Mouse (Mus musculus) thymus, postnatal 0 days (tissue): ENCODE measurements around the gene Commd7. TPM values are rescaled to one million over a fixed set of nuclear protein-coding genes. Genes with fewer than 3 reads are reported as not detected.
A peak's percentile ranks its signal among the peaks of the same experiment; 100 is the strongest.
"Not testable (repeated sequence)": the region's sequence is repeated elsewhere in the genome, so short reads cannot be mapped to it uniquely, and the experiment has no call there.

Experiments
- DNase-seq: peaks from one replicate; pipeline ENCODE4 v3.0.0-alpha.2; 2015; ENCODE audit warnings: low spot score
- polyA plus RNA-seq: library from polyadenylated mRNA; unstranded; fragments of >200 nt; fragmentation: Nextera tagmentation; extraction: Ambion mirVana; gene quantifications from 2 replicates; pipeline ENCODE4 v1.2.1, GENCODE M21; 2015

Commd7 gene
- 88.5 and 89.0 TPM in 2 replicates for polyA plus RNA-seq

DNA sequence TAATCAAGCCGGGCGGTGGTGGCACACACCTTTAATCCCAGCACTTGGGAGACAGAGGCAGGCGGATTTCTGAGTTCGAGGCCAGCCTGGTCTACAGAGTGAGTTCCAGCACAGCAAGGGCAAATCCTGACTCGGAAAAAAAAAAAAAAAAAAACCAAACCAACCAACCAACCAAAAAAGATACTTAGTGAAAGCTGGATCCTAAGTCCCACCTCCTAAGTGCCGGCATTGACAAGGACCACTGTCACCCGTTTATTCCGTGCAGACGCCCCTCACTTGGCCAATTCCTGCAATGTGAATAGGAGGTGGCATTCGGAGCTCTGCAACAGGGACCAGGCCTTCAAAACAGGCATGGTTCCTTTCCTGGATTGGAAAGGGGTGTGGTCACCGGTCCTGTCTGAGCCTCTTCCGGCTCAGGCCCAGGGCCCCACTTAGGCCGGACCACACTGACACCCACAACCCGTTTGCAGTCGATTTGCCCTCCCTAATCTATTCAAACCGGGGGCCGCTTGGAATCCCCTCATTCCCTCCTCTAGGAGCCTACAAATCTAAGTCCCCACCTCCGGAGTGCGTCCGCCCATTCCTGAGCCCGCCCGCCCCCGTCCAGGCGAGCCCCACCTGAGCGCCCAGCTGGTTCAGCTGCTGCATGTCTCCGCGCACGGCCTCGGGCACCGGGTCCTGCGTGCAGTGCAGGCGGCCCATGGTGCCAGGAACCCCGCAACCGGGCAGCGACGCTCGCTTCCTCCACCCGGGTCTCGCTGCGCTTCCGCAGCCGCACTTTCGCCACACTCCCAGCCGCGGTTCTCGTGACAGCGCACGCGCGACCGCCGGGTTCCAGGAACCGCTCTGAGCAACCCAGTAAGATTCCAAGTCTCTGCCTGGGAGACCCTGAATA lies at the start of gene Commd7:
TSS of gene Commd7 (minus strand) at position 806 of the 895 bp plus-strand sequence.
- DNase-seq, result peak; percentile 86

DNA sequence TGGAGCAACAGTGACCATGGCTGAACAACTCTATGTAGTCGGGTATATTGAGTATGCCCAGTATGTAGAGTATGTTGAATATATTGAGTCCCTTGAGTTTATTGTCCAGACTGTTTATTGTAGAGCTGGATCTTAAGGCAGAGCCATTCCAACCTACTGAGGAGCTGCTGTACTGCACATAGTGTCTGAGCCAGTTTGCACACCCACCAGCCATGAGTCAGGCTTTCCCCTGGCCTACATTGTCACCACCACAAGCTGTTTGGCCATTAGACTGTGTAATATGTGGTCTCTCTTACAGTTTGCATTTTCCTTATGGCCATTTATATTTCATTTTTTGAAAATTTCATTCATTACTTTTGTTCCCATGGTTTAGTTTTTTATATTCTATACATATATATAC lies 47.4 kb upstream of the Commd7 start:
- DNase-seq, result no peak

DNA sequence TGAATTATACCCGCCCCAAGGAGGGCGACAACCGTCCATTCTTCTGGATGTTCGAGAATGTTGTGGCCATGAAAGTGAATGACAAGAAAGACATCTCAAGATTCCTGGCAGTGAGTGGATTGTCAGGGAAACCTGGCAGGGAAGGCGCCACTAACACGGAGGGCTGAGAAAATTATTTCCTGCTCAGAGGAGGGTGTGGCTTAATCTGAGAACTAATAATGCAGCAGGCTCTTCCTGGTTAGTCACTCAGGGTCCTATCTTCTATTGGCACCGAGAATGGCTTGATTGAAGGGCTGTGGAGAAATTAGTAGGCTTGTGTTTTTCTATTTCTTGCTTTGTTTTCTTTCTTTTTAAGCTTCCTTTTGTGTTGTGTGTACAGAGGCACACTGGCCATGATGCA lies 45.0 kb upstream of the Commd7 start:
- DNase-seq, result no peak

DNA sequence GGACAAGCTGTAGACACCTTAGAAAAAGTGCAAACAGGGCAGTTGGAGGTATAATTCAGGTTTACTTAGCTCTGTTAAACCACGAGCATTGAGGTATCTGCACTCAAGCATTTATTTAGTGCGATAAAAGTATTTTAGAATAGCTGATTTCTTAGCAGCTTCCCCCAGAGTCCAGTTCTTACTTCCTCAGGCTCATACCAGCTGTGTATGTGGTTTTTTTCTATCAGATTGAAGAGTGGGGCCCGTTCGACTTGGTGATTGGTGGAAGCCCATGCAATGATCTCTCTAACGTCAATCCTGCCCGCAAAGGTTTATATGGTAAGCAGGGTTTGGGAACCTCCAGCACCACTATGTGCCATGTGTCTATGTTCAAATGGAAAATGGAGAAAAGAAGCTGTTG lies 44.4 kb upstream of the Commd7 start:
- DNase-seq, result no peak

DNA sequence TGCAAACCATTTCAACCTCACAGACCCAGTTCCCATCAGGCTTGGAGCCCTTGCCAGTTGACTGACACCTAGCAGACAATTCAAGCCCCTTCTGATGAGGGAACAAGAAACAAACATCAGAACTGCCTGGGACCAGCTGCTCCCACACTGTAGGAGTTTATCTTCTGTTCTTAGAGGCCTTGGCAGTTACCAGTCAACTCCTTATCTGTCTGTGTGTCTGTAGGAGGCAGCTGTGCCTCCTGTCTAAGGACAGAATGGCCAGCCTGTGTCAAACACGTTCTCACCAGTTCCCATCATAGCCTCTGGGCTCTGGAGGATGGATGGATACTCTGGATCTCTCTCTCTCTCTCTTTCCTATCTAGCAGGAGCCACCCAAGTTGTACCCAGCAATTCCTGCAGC lies 42.8 kb upstream of the Commd7 start:
- DNase-seq, result not testable (repeated sequence)

DNA sequence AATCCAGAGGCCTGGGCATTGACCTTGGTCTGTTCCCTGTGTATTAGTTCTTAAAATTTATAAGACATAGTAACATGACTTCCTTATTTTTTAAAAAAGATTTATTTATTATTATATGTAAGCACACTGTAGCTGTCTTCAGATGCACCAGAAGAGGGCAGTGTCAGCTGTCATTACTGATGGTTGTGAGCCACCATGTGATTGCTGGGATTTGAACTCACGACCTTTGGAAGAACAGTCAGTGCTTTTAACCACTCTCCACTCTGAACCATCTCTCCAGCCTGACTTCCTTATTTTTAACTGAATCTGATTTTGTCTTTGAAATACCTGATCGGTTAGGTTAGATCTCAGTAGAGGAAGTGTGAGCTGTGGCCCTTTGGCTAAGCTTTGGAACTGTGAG lies 40.0 kb upstream of the Commd7 start:
- no peak for DNase-seq

DNA sequence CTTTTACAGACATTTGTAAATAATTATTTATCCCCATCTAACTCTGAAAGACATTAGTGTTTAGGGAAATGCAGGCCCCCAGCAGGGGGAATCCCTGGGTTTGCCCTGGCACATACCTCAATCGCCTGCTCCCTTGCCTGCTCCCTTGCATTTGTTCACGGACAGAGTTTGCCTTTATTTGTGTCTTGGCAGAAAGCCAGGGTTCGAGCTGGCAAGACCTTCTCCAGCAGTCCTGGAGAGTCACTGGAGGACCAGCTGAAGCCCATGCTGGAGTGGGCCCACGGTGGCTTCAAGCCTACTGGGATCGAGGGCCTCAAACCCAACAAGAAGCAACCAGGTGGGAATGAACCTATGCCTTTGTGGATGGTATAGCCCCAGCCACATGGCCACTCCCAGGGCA lies 37.5 kb upstream of the Commd7 start:
- DNase-seq, result no peak

DNA sequence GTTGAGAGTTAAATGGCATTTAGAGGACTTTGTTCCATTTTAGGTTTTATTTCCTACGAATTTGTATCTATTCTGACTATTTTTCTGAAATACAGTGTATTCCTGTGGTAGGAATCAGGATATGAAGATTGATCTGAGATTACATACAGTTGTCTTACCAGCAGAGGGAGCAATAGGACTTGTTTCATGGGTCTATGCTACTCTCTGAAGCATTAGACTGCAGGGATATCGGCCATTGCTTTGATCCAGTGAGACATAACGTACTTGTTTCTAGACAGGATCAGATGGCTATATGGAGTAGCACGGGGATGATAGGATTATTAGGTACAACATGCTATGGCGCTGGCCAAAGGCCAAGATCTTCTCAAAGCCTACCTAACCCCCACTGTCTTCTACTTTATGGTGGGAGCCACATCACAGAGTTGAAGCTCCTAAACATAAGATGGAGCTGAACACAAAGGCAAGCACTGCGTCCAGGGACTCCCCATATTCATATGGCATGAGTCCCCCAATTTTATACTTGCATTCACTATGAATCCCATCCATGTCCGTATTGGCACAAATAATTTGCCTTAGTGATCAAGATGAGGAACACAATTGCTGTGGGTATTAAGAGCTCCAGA lies 36.3 kb upstream of the Commd7 start:
- DNase-seq, result peak; percentile 52

DNA sequence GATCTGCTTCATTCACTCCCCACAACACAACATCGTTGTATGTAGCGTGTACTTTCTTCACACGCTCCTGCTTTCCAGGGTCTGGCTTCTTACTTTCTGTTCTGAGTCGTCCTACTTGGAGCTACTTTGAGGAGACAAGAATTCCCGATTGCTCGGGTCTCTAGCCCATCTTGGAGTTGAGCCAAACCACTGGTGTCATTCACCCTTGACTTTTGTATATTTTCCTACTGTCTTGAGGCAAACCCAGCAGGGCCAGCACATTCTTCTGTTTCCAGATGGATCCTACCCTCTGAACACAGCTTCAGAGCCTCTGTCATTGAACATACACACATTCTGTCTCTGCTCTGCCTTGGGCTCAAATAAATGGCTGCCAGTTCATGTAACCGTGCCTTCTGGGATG lies 32.8 kb upstream of the Commd7 start:
- DNase-seq, result no peak

DNA sequence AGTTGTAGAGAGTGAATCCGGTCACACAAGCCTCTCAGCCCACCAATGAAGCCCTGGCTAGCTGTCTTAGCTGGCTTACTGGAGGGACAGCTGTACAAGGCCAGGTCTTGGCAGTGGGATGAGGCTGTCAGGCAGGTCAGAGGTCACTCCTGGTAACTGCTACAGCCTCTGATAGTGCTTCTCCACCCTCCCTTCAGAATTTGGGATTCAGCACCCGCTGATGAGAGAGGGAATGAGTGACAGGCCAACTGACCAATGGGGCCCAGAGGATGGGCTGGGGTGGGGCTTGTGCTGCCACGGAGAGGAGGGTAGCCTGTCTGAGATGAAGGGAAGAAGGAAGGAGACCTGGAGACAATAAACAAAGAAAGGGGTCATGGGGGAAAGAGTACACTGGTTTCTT lies 28.0 kb upstream of the Commd7 start:
- DNase-seq, result no peak

DNA sequence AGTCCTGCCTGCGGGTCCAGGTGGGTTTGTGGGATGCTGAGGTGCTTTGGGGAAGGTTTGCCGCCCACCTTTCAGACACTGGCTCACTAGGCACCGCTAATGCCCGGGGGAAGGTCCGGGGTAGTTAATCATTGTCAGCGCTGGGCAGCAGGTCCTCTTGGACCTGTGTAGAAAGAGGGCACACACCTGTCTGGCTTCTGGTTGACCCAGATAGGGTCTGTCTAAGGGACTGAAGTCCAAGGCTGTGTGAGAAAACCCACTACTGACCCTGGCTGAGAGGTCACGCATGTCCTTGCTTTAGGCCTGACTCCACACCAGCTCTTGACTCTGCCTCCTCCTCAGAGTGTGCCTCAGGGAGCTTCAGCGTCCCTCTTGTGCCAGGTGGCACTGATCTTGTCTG lies 25.1 kb upstream of the Commd7 start:
- DNase-seq, result not testable (repeated sequence)

DNA sequence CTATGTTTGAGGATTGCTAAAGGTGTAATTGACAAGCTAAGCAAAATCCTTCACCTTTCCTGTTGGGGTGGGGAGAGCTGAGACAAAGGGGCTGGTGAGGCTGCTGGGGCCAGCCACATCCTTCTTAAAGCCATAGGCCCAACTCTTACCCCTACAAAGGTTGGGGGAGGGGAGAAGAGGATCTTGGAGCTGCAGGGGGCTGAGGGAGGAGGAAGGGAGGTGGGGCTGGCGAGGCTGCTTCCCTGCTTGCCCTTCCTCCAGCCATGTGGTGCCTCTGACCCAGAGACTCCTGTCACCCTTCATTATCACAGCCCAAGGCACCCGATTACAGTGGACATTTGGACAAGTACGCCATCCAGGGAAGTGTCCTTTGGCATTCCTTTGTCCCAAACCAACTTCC lies 19.1 kb upstream of the Commd7 start:
- no peak for DNase-seq

DNA sequence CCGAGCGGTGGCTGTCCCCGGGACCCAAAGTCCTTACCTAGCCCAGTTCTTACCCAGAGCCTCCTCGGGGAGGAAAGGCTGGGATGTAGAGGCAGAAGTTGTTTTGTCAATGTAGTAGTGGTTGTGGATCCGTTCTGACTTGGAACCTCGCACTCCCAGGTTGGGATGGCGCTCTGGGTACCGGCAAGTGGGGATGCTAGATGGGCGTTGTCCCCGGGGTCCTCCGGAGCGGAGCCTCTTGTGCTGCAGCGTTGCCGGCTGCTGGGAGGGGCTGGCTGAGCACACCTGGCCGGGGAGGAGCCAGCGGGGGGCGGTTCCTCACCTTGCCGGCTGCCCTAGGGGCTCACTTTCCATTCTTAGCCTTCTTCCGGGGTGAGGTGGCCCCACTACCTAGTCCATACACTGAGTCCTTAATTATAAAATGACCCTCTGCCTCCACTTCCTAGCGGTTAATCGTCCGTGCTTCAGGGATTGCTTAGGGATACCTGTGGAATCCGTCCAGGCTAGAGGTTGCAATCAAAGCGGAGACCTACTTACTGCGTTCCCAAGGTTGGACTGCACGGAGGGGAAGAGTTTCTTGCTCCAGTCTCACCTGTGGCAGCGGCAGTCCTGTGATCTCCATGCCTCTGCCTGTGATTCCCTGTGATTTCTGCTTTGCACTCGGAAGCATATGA lies 17.6 kb upstream of the Commd7 start:
- peak; percentile 50 for DNase-seq

DNA sequence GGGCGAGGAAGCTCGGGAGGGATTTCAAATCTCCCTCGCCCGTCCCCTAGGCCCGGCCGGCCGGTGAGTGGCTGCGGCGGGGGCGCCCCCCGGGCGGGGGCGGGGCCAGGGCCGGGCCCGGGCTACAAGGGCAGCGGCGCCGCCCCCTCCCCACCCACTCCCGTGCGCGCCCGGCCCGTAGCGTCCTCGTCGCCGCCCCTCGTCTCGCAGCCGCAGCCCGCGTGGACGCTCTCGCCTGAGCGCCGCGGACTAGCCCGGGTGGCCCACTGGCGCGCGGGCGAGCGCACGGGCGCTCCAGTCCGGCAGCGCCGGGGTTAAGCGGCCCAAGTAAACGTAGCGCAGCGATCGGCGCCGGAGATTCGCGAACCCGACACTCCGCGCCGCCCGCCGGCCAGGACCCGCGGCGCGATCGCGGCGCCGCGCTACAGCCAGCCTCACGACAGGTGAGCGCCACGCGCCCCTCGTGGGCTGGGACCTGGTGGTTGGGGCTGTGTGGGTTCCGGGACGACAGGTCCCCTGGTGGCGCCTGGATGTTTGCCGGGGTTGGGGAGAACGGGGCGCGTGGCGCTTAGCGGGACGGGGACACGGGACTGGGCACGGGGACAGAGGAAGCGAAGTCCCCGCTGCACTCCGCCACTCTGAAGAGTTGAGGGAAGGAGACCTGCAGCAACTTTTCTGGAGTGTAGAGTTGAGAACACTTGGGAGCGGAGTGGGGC lies 16.9 kb upstream of the Commd7 start, which contains the start of gene Dnmt3b:
TSS of gene Dnmt3b (plus strand) at position 153 of the 716 bp plus-strand sequence.
- peak; percentile 60 for DNase-seq

DNA sequence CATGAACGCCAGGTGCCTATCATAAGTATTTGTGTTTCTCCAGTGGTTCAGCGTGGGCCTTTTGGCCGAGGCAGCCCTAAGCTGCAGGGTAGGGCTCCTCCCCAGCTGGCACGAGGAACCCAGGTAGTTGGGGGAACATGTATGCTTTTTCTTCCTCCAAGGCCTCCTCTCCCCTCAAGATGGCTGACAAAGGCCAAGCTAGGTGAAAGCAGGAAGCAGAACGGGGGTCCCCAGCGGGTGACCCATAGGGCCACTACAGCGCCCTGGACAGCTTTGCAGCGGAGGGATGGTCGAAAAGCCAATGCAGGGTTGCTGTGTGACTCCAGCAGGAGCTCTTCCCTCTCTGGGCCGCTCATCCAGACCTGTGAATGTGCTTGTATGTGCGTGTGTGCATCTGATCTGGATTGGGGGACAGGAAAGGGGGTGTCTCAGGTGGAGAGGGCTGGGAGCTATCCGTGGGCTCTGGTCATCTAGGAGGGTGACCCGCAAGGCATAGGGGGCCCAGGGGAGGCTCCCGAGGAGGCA lies 16.3 kb upstream of the Commd7 start:
- DNase-seq, result peak; percentile 15

DNA sequence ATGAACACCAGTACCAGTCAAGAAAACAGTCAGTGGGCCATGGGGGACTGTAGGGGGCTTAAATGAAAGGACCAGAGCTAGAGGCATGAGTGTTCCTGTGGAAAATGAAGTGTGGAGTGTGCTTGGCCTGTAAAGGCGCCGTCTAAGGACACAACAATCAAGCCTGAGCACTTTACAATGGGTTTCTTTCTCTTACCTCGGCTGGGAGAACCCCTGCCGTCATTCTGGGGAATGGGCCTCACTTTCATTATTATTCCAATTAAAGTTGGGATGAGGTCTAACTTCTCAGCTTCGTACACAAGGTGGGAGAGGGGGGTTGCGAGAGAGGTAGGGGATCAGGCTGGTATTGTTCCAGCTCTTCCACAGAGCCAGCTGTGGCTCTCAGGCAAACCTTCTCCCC lies 10.4 kb upstream of the Commd7 start:
- no peak for DNase-seq

DNA sequence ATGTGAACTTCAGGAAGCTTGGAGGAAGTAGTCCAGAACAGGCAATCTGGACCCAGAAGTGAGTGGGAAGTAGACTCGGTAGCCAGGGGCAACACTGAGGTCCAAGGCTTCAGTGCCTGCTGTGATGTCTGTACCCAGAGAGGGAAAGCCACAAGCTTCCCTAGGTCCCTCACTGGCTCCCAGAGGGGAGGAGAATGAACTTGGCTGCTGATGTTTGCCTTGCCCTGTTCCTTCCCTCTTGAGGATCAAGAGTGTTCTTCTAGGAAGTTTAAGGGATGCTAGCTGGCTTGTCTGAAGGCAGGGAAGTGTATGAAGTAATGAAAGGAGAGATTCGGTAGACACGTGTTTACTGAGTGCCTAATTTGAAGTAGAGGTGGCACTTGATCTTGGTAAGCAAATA lies 9.9 kb upstream of the Commd7 start:
- no peak for DNase-seq

DNA sequence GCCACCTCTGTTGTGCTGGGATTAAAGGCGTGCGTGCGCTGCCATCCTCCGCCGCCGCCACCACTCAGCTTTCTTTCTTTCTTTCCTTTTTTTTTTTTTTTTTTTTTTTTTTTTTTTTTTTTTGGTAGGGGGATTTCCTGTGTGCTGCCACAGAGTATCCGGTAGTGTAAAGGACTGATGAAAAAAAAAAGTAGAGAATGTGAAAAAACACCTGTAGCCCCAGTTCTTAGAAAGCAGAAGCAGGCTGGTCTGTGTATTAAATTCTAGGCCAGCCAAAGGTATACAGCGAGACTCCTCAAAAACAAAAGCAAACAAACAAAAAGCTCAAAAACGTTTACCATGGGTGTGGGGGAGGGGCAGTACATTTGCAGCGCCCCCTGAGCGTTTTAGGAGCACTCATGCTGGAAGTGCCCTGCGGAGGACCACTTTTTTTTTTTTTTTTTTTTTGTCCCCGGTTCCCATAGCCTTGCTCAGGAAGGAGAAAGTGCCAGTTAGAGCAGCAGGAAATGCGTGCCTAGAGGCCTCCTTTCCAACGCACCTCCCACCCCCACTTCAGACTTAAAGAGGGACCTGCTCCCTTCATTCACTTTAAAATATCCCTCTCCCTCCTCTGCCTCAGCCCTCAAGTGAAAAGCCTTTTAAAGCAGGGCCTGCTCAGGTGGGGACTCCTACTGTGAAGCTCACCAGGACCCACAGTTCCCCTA lies 6.5 kb upstream of the Commd7 start:
- peak; percentile 55 for DNase-seq

DNA sequence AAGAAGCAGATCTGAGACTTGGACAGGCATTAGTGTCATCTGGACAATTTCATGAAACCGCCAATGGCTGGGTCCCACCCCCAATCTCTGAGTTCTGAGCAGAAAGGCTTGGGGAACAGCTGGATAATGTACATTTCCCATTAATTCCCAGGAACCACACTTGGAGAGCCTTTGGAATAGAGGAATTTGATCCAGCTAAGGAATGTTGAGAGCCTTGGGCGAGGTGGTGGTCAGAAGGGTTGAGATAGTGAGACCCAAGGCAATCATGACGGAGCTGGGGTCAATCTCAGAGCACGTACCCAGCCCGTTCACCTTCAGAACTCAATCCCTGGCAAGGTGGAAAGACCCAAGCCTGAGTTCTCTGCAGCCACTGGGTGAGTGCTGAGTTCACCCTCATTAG lies 678 bp upstream of the Commd7 start:
- DNase-seq, result no peak

DNA sequence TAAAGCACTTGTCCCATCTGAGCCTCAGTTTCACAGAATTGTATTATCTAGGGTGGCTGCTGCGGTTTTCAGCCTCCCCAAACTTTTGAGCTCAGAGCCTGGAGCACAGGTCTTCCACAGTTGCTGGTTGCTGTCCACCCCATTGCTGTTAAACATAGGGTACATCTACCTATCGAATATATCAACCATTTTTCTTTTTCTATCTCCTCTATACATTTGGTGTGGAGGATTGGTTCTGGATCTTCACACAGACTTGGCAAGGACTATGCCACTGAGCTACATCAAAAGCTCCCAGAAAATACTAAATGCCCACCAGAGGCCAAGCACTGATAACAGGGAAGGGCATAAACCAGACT lies 268 bp upstream of the Commd7 start:
- no peak for DNase-seq

DNA sequence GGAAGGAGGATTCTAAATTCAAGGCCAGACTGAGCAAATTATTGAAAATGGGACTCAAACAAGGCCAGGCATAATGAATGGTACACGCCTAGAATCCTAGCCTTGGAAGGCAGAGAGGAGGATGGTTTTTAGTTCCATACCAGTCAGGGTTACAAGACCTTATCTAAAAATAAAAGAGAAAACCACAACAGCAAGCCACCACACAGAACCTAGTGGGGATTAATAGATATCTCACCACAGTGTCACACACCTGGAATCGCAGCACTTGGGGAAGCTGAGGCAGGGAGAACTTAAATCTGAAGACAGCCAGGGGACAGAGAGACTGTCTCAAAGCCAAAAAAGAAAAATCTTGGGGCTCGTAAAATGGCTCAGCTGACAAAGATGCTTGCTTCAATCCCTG lies 1.6 kb downstream of the Commd7 start:
- no peak for DNase-seq
